Mouse (Mus musculus) kidney, adult 2 months (tissue): ENCODE results near the gene Kalrn.

Experiments
- CTCF ChIP-seq: fragments of 200-500 bp; conservative IDR thresholded peaks from 2 replicates; pipeline ENCODE4 v1.5.1; 2011; ENCODE audit warnings: low read depth, mild to moderate bottlenecking, control low read depth, low read length, moderate library complexity, mixed read lengths; ENCODE audit not compliant: insufficient read depth, insufficient read length
- POLR2A ChIP-seq: fragments of 200-500 bp; IDR thresholded peaks from one replicate; pipeline ENCODE4 v1.6.1; 2011; ENCODE audit warnings: low read depth, low read length, control low read depth

- TF ChIP-seq POLR2A = no peak
- TF ChIP-seq CTCF = no peak
Measured at GRCm38 (mm10) chr16:34552731-34553130, 20.6 kb downstream of the Kalrn start.
